Mouse (Mus musculus) retina, embryonic 14.5 days (tissue): ENCODE results near the gene Slc25a38.
"Not testable (repeated sequence)": the region's sequence is repeated elsewhere in the genome, so short reads cannot be mapped to it uniquely, and the experiment has no call there.

Experiments used
- DNase-seq: peaks from one replicate; pipeline ENCODE4 v3.0.0-alpha.2; 2015; ENCODE audit warnings: low spot score

Slc25a38 gene

GRCm38 (mm10) chr9:120101165-120101564, 9.0 kb upstream of the Slc25a38 start:
- DNase-seq = no peak

DNA sequence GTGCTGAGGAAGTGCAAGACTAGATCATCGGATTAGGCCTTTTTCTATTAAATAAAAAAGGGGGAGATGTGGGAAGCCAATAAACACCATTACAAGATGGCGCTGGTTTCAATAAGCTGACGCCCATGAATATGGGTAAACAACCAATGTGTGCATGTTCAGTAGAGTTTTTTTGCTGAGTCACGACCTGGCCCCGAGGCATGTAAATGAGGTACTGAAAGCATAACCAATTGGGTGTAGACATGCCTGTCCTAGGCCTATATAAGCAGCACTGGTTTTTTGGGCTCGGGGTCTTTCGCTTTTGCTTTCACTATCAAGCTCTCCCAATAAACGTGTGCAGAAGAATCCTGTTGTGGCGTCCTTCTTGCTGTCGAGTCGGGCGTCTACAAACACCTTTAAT, 1.2 kb upstream of the Slc25a38 start:
- DNase-seq = not testable (repeated sequence)

- no peak for DNase-seq
Observed at GRCm38 (mm10) chr9:120111156-120111945, 1.2 kb downstream of the Slc25a38 start.

- no peak for DNase-seq
Observed at GRCm38 (mm10) chr9:120112472-120112871, 2.3 kb downstream of the Slc25a38 start.

DNA sequence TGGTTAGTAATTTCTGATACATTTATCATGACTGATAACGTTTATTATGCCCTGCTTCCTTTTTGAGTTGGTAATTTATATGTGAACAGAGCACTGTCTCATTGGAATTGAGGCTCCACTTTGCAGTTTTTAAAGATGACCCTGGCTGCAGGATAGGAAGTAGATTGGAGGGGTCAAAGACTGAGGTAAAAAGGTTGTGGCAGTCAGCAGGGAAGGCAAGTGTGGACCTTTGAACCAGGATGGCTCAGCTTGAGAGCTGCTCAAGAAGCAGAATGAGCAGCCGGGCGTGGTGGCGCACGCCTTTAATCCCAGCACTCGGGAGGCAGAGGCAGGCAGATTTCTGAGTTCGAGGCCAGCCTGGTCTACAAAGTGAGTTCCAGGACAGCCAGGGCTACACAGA, 3.3 kb downstream of the Slc25a38 start:
- no peak for DNase-seq

DNA sequence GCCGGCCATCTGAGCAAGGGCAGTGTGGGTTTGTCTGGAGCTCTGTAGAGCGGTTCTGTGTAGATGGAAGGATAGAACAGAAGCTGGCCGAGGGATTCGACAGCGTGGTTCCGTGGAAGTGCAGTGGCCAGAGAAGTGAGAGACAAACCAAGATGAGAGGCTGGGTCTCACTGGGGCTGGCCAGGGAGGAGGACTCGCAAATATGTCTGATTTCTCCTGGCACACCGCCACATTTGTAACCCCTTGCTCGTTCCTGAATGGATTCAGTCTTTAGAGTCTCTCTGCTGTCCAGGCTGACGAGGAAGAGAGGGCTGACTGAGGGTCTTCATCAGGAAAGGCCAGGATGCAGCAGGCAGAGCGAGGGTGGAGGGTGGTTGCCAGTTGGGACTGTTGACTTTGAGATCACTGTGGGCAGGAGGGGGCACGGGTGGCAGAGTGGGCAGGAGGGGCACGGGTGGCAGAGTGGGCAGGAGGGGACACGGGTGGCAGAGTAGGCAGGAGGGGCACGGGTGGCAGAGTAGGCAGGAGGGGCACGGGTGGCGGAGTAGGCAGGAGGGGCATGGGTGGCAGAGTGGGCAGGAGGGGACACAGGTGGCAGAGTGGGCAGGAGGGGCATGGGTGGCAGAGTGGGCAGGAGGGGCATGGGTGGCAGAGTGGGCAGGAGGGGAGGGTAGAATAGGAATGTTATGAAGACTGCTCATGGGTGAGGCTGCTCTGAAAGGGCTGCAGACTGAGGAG, 4.0 kb downstream of the Slc25a38 start:
- no peak for DNase-seq

DNA sequence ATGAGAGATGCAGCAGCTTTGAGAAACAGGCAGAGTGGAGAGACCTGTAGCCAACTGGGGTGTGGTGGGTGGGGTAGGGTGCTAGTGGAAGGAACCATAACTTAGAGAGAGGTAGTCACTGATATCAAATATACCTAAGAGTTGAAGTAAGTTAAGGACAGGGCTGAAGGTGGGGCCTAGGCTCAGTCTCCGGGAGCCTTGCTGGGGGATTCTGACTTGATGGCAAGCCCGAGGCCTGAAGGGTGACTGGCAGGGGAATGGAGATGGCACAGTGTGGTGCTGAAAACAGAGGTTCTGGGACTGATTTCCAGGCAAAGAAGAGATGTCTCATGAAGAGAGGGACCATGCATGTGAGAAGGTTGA, 4.6 kb downstream of the Slc25a38 start:
- DNase-seq = no peak

- no peak for DNase-seq
Observed at GRCm38 (mm10) chr9:120115580-120115979, 5.4 kb downstream of the Slc25a38 start.

DNA sequence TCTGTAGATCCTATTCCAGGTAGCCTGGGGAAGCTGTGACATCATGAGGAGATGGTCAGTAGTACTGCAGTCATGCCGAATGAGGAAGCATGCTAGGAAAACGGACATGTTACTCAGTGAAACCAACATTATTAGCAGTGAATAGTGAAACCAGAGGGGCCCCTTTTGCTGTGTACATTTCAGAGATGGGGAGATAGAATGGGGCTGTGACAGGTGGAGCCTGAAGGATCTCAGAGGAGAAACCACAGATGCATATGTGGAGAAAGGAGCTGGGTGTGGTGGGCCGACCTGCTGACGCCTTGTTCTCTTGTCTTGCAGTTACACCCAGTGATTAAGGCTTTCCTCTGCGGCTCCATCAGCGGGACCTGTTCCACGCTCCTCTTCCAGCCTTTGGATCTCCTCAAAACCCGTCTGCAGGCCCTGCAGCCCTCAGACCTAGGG, 6.0 kb downstream of the Slc25a38 start:
- no peak for DNase-seq

- DNase-seq = no peak
Observed at GRCm38 (mm10) chr9:120118212-120118611, 8.0 kb downstream of the Slc25a38 start.

- DNase-seq = no peak
Observed at GRCm38 (mm10) chr9:120120503-120120902, 10.3 kb downstream of the Slc25a38 start.

DNA sequence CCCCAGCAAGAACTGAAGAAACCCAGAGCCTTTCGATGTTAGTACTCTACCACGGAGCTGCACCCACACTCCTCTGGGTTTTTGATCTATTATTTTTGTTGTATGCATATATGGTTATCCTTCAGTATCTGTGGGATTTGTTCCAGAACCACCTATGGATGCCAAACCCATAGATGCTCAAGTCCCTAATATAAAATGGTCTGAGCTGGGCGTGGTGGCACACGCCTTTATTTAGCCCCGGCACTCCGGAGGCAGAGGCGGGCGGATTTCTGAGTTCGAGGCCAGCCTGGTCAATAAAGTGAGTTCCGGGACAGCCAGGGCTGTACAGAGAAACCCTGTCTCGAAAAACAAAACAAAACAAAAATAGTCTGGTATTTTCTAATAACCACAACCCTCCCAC, 16.7 kb downstream of the Slc25a38 start:
- no peak for DNase-seq

DNA sequence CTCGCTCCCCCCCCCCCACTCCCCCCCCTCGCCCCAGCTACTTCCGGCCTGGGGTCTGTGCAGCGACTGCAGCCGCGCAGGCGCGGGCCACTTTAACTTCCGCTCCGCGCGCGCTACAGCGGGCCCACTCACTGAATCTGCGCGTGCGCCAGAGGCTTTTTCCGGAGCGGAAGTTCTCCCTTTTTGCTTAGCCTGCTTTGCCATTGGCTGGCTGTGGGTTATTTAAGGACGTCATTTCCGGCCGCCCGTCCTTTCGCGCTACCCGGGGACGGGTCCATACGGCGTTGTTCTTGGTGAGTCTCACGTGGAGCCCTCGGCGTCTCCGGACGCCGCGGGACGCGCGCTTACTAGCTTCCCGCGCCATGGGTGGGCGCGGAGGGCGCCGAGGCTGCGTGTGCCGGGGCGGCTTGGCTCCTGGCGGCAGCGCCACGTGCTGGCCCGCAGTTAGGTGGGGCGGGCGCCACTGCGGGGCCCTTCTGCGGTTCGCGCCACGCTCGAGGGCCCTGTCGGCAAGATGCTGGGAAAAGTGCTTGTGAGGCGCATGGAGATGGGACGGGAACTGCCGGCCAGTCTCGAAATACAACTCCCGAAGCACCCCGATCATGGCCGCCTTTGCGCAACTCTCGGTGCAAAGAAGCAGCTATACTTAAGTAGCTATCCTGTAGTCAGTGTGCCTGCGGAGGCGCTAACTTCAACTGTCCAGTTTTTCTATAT, 17.5 kb downstream of the Slc25a38 start, which contains the start of gene Rpsa:
Rpsa (plus strand) TSS at position 152 of the 714 bp plus-strand sequence.
- peak; percentile 100 for DNase-seq

DNA sequence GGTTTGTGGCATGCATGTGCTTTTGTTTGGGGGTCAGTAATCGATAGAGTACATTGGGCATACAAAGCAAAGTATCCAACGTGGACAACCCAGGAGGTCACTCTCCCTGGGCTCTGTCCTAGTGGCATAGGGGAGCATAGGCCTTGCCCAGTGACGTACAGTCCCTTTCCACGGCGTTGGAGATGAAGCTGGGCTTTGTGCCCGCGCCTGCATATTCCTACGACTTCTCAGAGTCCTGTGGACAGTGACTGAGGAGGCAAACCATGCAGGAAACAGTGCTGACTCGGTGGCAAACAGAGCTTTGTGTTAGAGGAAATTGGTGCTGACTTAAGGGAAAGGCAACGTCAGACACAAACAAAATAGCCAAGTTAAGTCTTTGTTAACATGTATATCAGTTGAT, 19.1 kb downstream of the Slc25a38 start:
- DNase-seq = no peak

DNA sequence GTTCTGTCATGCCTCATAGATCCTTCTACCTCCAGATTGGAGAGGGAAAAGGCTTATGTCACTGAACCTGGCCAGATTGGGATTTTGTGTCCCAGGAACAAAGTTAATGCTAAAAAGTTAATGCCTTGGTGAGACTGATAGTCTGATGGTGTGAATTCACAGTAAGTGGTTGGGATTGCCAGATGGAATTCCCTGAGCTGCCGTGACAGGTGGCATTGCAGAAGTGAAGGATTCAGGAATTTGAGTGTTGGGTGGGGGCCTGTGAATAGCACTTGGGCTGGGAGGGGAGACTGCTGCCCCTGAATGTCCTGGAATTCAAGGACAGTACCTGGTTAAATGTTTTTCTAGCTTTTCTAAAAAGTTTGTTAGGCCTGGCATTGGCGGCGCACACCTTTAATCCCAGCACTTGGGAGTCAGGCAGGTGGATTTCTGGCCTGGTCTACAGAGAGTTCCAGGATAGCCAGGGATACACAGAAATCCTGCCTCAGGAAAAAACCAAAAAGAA, 21.7 kb downstream of the Slc25a38 start:
- DNase-seq = no peak

DNA sequence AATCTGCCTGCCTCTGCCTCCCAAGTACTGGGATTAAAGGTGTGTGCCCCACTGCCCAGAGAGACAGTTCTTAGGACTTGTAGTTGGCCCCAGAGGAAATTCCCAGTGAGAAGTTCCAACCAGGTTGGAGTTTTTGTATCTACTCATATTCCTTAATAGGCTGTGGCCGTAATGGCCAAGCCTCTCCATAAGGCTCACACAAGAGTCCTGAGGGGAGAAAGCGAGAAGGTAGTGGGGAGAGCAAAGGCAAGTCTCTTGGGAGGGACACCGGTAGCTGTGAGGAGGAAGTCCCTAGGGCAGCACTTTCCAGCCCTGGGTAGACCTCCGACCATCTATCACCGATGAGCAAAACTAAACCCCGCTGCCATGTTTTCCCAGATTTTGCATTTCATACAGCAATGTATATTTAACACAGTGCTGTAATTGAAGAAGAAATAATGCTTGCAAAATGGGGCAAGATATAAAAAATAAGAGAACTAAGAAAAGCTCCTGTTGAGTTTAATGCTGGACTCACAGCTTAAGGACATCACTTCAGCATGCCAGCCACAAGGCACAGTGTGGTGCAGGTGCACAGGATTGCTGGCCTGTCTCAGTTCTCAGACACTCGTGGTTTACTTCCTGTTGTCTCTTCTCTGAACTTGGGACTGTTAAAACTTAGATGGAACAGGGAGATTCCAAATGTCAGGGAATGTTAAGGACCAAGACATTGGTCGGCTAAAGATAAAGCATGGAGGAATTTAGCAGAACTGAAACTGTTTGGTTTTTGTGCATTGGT, 23.0 kb downstream of the Slc25a38 start:
- DNase-seq = no peak

DNA sequence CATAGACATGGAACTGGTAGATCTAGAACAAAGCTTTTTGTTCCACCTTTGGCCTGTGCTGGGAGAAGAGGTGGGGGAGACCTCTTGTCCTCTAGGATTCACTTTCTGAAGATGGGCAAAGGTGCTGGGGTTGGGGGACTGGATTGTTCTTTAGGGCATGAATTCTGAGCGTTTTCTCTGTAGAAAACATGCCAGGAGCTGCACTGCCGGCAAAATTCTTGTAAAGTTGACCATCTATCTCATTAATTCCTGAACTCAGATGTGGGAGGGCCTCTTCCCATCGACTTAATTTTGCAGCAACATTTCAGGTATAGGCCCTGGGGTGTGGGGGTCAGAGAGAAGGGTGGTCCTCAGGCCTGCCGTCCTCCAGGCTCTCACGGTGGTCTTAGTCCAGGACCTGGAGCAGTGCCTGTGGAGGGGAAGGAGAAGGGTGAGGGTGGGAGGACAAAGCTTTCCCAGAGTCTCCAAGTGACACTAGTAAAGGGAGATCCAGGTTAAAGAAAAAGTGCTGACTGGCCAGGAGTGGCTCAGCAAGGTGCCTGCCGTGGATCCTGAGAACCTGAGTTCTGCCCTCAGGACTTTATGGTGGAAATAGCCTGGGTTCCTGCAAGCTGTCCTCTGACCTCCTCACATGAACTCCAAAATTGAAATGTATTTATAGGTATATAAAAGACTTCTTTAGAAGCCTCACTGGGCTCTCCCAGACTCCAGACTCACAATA, 23.7 kb downstream of the Slc25a38 start:
- DNase-seq = no peak

GRCm38 (mm10) chr9:120134529-120135160, 24.5 kb downstream of the Slc25a38 start:
- no peak for DNase-seq

DNA sequence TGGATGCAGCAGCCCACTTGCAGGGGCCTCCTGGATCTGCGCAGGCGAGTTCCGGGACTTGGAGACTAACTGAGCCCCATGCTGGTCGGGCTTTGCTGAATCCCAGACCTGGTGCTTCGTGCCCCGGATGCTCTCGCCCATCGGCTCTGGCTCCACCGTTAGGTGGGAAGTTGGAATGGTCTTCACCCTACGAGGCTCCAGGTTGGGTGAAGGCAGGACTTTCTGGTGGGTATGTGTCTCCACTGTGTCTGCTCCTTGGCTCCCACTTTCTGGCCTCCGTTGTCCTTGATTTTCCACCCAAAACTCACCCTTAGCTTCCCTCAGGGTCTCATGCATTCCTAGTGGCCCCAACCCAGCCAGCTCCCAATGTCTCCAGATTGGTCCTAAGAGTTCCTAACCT, 25.3 kb downstream of the Slc25a38 start:
- no peak for DNase-seq

DNA sequence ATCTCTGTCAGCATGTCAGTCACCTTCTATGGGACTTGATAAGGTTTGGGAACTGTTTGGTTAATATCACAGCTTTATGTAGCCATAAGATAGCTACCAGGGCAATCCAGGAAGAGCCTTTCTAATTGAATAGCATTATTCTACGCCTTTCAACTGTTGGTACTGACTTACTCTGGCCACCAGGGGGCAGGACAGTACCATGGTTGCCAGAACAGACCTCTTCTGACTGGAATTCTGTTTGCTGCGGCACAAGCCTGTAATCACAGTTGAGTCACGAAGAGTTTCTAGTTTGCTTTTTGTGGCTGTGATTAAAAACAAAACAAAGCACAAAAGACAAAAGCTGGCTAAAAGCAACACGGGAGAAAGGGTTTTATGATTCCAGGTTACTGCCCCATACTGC, 30.5 kb downstream of the Slc25a38 start:
- peak; percentile 83 for DNase-seq

DNA sequence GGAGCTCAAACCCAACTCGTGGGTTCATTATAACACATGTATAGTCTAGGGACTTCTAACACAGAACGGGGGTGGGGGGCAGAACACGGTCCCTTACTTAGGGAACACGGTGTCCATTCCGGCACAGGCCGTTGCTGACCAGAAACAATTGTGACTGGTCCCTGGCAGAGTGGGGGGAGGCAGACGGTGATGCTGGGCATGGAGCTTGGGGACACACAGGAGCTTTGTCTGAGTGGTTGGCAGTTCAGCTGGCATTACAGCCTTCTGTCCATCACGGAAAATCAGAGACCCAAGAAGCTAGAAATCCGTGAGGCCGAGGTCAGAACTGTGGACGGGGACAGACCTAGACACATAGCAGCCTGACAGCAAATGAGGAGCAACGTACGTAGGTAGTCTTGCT, 34.3 kb downstream of the Slc25a38 start:
- no peak for DNase-seq
